Mouse (Mus musculus) cortical plate, adult 2 months (tissue): ENCODE results near the gene Gm44965.

Source experiments
- CTCF ChIP-seq: fragments of 200-500 bp; IDR thresholded peaks from 2 replicates; pipeline ENCODE4 v1.5.1; 2011; ENCODE audit warnings: mild to moderate bottlenecking, control low read depth, low read length; ENCODE audit not compliant: insufficient read depth; ENCODE audit errors: extremely low read depth
- POLR2A ChIP-seq: fragments of 200-500 bp; IDR thresholded peaks from 2 replicates; pipeline ENCODE4 v1.6.1; 2011; ENCODE audit warnings: mild to moderate bottlenecking, low read length, control low read depth; ENCODE audit not compliant: insufficient read depth; ENCODE audit errors: extremely low read depth

- TF ChIP-seq CTCF, result no peak
- no peak for TF ChIP-seq POLR2A
These were observed 14.5 kb upstream of the Gm44965 start for GRCm38 (mm10) chr6:48579215-48579648.
